In genomic region chr3:119588872-119589416, GRCm38 (mm10) we compare ENCODE assay signal across 20 mouse cellular contexts.
DNase-seq lines count a peak whose midpoint lies in the region; ATAC-seq and TF ChIP-seq lines count a peak whose summit lies in the region.
"Had no signal": no experiment of that assay in that cellular context is flagged by ENCODE, and none has a peak within 500 bp of the region (broad histone marks: within the 10 kb centered on the region; RNA-seq: fewer than 3 reads in every experiment).

No protein-coding gene starts in this region.

- ATAC-seq in hindbrain, embryonic 11.5 days (ENCODE audit: low FRiP score), result peak; percentile 85
- ATAC-seq in midbrain, embryonic 13.5 days, result peak; percentile 74
- no peak for ATAC-seq in kidney, embryonic 16.5 days (ENCODE audit: low FRiP score, low TSS enrichment)

- DNase-seq in embryo, embryonic 11 days, result peak; percentile 14
- no peak for DNase-seq in embryo, embryonic 9.5 days (ENCODE audit: extremely low spot score)
- peak; percentile 84 for DNase-seq in brain, embryonic 14.5 days (ENCODE audit: low read depth)
- DNase-seq in hindbrain, embryonic 11.5 days (ENCODE audit: low spot score), result peak; percentile 33
- no peak for DNase-seq in left cerebral cortex, adult 8-10 months (ENCODE audit: low spot score in 2 of 2)
- DNase-seq in c-Kit-positive CD71-positive TER-119-positive erythroid progenitor cells, embryonic 14.5 days (ENCODE audit: low spot score), result no peak
- DNase-seq: adrenal gland, postnatal 25 days; cerebellum, adult 11 months; heart, adult 11 months; kidney, adult 8-10 months; kidney, postnatal 4 days; layer of hippocampus, postnatal 36 days; lung, postnatal 14 days; spleen, adult 18-20 months had no signal

- H3K4me1 ChIP-seq in hindbrain, embryonic 11.5 days (replicated peaks; ENCODE audit: control insufficient read depth, insufficient read depth, low read length), result no peaks in the 10 kb centered on the region
- no peaks in the 10 kb centered on the region; the same call in 1 of the 2 replicates for H3K4me1 ChIP-seq in midbrain, embryonic 13.5 days (replicated peaks)
- no peaks in the 10 kb centered on the region for H3K4me1 ChIP-seq in kidney, embryonic 16.5 days (ENCODE audit: insufficient read depth, low read length)
- H3K4me1 ChIP-seq: limb, embryonic 12.5 days; liver, embryonic 15.5 days; stomach, embryonic 15.5 days had no signal

- no peak for TF ChIP-seq CTCF in brain, embryonic 14.5 days (IDR thresholded peaks at IDR 0.05; ENCODE audit: borderline replicate concordance, extremely low read depth, insufficient read depth, insufficient read length)

- no peak for TF ChIP-seq POLR2A in brain, embryonic 14.5 days (IDR thresholded peaks at IDR 0.05; ENCODE audit: borderline replicate concordance, extremely low read depth, insufficient read depth, insufficient read length, poor library complexity, severe bottlenecking)

- H3K4me3 ChIP-seq in hindbrain, embryonic 11.5 days (ENCODE audit: low read depth, low read length), result no peak overlapping the region
- no peak overlapping the region for H3K4me3 ChIP-seq in midbrain, embryonic 13.5 days (replicated peaks)
- no peak overlapping the region for H3K4me3 ChIP-seq in kidney, embryonic 16.5 days (ENCODE audit: low read length)
- H3K4me3 ChIP-seq: limb, embryonic 12.5 days; liver, embryonic 15.5 days; stomach, embryonic 15.5 days had no signal

- no peak overlapping the region for H3K4me2 ChIP-seq in hindbrain, embryonic 11.5 days (replicated peaks; ENCODE audit: low read depth, low read length)
- H3K4me2 ChIP-seq in midbrain, embryonic 13.5 days (replicated peaks), result no peak overlapping the region
- H3K4me2 ChIP-seq in kidney, embryonic 16.5 days (replicated peaks; ENCODE audit: low read depth, low read length), result no peak overlapping the region
- H3K4me2 ChIP-seq: limb, embryonic 12.5 days; liver, embryonic 15.5 days; stomach, embryonic 15.5 days had no signal

- no peak overlapping the region for H3K9ac ChIP-seq in hindbrain, embryonic 11.5 days (ENCODE audit: low read depth, low read length)
- no peak overlapping the region for H3K9ac ChIP-seq in midbrain, embryonic 13.5 days (replicated peaks)
- H3K9ac ChIP-seq in kidney, embryonic 16.5 days (replicated peaks; ENCODE audit: low read length), result no peak overlapping the region
- H3K9ac ChIP-seq: limb, embryonic 12.5 days; liver, embryonic 15.5 days; stomach, embryonic 15.5 days had no signal

- 40% methylated on average over 4 of the region's 4 CpGs for WGBS in hindbrain, embryonic 11.5 days
- 20% methylated on average over 4 of the region's 4 CpGs for WGBS in midbrain, embryonic 13.5 days
- WGBS in kidney, embryonic 16.5 days, result 91% methylated on average over 4 of the region's 4 CpGs

- H3K27ac ChIP-seq in hindbrain, embryonic 11.5 days (ENCODE audit: low read depth, low read length), result no peak overlapping the region
- H3K27ac ChIP-seq in midbrain, embryonic 13.5 days, result no peak overlapping the region
- no peak overlapping the region for H3K27ac ChIP-seq in kidney, embryonic 16.5 days (ENCODE audit: low read length)
- H3K27ac ChIP-seq: limb, embryonic 12.5 days; liver, embryonic 15.5 days; stomach, embryonic 15.5 days had no signal

- H3K36me3 ChIP-seq in hindbrain, embryonic 11.5 days (ENCODE audit: control insufficient read depth, insufficient read depth, low read length), result no peaks in the 10 kb centered on the region
- no peaks in the 10 kb centered on the region for H3K36me3 ChIP-seq in midbrain, embryonic 13.5 days
- no peaks in the 10 kb centered on the region for H3K36me3 ChIP-seq in kidney, embryonic 16.5 days (ENCODE audit: insufficient read depth, low read length)
- H3K36me3 ChIP-seq: limb, embryonic 12.5 days; liver, embryonic 15.5 days; stomach, embryonic 15.5 days had no signal

- no peaks in the 10 kb centered on the region for H3K9me3 ChIP-seq in hindbrain, embryonic 11.5 days (ENCODE audit: control insufficient read depth, low read length)
- no peaks in the 10 kb centered on the region for H3K9me3 ChIP-seq in midbrain, embryonic 13.5 days
- no peaks in the 10 kb centered on the region for H3K9me3 ChIP-seq in kidney, embryonic 16.5 days (ENCODE audit: low read length)
- H3K9me3 ChIP-seq: limb, embryonic 12.5 days; liver, embryonic 15.5 days; stomach, embryonic 15.5 days had no signal

- no peaks in the 10 kb centered on the region for H3K27me3 ChIP-seq in hindbrain, embryonic 11.5 days (ENCODE audit: control insufficient read depth, insufficient read depth, low read length)
- no peaks in the 10 kb centered on the region for H3K27me3 ChIP-seq in midbrain, embryonic 13.5 days
- no peaks in the 10 kb centered on the region for H3K27me3 ChIP-seq in kidney, embryonic 16.5 days (ENCODE audit: insufficient read depth, low read length)
- H3K27me3 ChIP-seq: CH12.LX; limb, embryonic 12.5 days; liver, embryonic 15.5 days; stomach, embryonic 15.5 days had no signal

Comparison
In these comparisons a context has a peak if more than half of its experiments do, and no peak if none do; other contexts are left out.
1. DNase-seq: peak in embryo, embryonic 11 days (single experiment), brain, embryonic 14.5 days (single experiment) and hindbrain, embryonic 11.5 days (single experiment); none in embryo, embryonic 9.5 days (single experiment), left cerebral cortex, adult 8-10 months (0 of 2) and c-Kit-positive CD71-positive TER-119-positive erythroid progenitor cells, embryonic 14.5 days (single experiment).